Mouse (Mus musculus) intestine, embryonic 16.5 days (tissue): ENCODE measurements at regions not wholly inside any gene's neighbourhood (a gene's known extent, or its start where the extent isn't known, plus 50 kb on each side); places are given as distances from the start of the nearest gene placed in this dataset.
A peak's percentile ranks its signal among the peaks of the same experiment; 100 is the strongest.

Experiments used
- ATAC-seq: fragments of 200-750 bp; cut with Nextera tagmentation; 2 replicates; pipeline ENCODE4 v1.8.0; 2017; ENCODE audit warnings: moderate TSS enrichment, moderate library complexity
- H3K27ac ChIP-seq: fragments of 300-500 bp; sonication (generic); 2 replicates; pipeline ENCODE4 v1.5.1; 2014; ENCODE audit warnings: mild to moderate bottlenecking, low read length
- H3K27me3 ChIP-seq: fragments of 300-500 bp; sonication (generic); replicated peaks from 2 replicates; pipeline ENCODE4 v1.6.1; 2014; ENCODE audit warnings: low read length, control low read depth, mixed read lengths; ENCODE audit not compliant: control insufficient read depth, insufficient read depth
- H3K36me3 ChIP-seq: fragments of 300-500 bp; sonication (generic); 2 replicates; pipeline ENCODE4 v1.6.1; 2014; ENCODE audit warnings: low read length, control low read depth; ENCODE audit not compliant: control insufficient read depth, insufficient read depth
- H3K4me1 ChIP-seq: fragments of 300-500 bp; sonication (generic); 2 replicates; pipeline ENCODE4 v1.6.1; 2014; ENCODE audit warnings: low read length, control low read depth, mixed read lengths; ENCODE audit not compliant: control insufficient read depth, insufficient read depth
- H3K4me2 ChIP-seq: fragments of 300-500 bp; sonication (generic); 2 replicates; pipeline ENCODE4 v1.6.1; 2014; ENCODE audit warnings: low read depth, low read length, control low read depth
- H3K4me3 ChIP-seq: fragments of 300-500 bp; sonication (generic); 2 replicates; pipeline ENCODE4 v1.5.1; 2014; ENCODE audit warnings: mild to moderate bottlenecking, low read length
- H3K9ac ChIP-seq: fragments of 300-500 bp; sonication (generic); 2 replicates; pipeline ENCODE4 v1.6.1; 2014; ENCODE audit warnings: low read depth, low read length
- H3K9me3 ChIP-seq: fragments of 300-500 bp; sonication (generic); 2 replicates; pipeline ENCODE4 v1.6.1; 2016; ENCODE audit warnings: low read length, control low read depth; ENCODE audit not compliant: control insufficient read depth
- WGBS: fragments of 180-500 bp; shearing (Covaris S2); extraction: QIAGEN DNeasy Blood & Tissue Kit; methylation state at CpG from one replicate; pipeline ENCODE4 v1.1.7; 2014; 5-methylcytosine and 5-hydroxymethylcytosine counted together

DNA sequence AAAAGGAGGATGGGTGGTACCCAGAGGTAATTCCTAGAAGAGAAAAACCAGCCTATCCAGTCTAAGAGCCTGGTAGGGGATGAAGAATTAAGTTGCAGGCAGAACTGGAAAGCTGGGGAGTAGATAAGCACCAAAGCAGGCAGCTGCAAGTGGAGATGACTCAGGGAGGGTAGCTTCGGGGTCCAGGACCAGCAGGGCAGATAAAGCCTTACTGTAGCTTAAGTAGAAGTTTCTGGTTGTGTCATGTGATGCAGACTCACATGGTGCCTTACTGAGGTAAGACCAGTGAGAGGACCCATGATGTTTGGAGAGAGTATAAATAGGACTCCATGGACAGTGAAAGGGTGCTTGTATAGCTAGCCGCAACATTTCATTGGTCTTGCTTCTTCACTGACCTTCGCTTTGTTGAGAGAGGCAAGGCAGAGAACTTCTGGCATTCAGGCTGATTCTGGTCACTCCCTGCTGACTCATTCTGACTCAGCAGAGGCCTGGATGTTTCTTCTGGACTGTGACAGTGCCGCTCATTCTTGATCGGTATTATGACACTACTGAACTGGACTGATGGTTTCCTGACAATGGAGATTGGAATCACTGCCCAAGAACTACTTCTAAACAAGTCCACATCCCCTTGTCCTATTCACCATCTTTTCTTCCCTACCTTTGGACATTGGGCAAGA is 315.7 kb upstream of the Acvr2a start:
- Histone ChIP-seq H3K4me1 (no peaks in the 10 kb centered on the region), H3K9ac (no peak overlapping the region), H3K9me3 (no peaks in the 10 kb centered on the region), H3K4me3 (no peak overlapping the region), H3K27ac (no peak overlapping the region), H3K27me3 (no peaks in the 10 kb centered on the region), H3K36me3 (no peaks in the 10 kb centered on the region), H3K4me2 (no peak overlapping the region)
- 91% methylated on average over 5 of the region's 5 CpGs for WGBS
- ATAC-seq, result no peak

DNA sequence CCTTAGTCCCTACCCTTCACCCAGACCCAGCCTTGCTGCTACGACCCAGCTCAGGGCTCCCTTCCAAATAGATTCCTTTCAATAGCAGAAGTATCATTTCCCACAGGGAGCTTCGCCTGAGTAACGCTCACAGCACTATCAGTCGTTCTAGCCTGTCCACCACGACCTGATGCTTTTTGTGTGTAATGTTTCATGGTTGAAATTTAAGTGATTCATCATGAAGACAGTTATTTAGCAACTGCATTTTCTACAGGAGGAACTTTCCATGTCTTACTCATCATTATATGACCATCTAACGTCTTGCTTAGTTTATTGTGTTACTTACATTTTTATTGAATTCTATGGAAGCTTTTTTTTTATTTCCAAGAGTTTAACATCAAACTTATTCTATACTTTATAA is 314.5 kb upstream of the Acvr2a start:
- H3K27me3 ChIP-seq, result no peaks in the 10 kb centered on the region
- H3K9me3 ChIP-seq, result no peaks in the 10 kb centered on the region
- no peaks in the 10 kb centered on the region for H3K4me1 ChIP-seq
- no peak overlapping the region for H3K4me3 ChIP-seq
- no peak overlapping the region for H3K9ac ChIP-seq
- H3K36me3 ChIP-seq, result no peaks in the 10 kb centered on the region
- 77% methylated on average over 6 of the region's 6 CpGs for WGBS
- ATAC-seq, result no peak
- H3K4me2 ChIP-seq, result no peak overlapping the region
- no peak overlapping the region for H3K27ac ChIP-seq

DNA sequence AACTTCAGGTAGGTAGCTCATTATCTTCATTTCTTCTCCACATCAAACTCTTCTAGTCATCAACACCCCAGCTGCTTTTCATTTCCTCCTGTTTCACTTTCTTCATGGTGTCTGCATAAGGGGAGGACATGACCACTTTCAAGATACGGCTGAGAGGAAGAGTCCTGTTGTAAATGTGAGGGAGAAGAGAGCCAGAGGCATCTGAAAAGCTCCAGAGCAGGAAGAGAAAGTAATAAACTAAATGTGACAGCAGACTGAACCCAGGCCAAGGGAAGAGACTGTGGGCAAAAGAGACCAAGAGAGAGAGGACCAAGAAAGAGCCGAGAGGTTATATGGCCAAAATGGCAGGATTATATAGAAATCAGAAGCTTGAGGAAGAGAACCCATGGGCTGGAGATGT is 312.5 kb upstream of the Acvr2a start:
- Histone ChIP-seq H3K9ac (no peak overlapping the region), H3K9me3 (no peaks in the 10 kb centered on the region), H3K4me1 (no peaks in the 10 kb centered on the region), H3K4me3 (no peak overlapping the region), H3K27ac (no peak overlapping the region), H3K36me3 (no peaks in the 10 kb centered on the region), H3K4me2 (no peak overlapping the region), H3K27me3 (no peaks in the 10 kb centered on the region)
- ATAC-seq, result no peak
- 43% methylated on average over 2 of the region's 2 CpGs for WGBS

DNA sequence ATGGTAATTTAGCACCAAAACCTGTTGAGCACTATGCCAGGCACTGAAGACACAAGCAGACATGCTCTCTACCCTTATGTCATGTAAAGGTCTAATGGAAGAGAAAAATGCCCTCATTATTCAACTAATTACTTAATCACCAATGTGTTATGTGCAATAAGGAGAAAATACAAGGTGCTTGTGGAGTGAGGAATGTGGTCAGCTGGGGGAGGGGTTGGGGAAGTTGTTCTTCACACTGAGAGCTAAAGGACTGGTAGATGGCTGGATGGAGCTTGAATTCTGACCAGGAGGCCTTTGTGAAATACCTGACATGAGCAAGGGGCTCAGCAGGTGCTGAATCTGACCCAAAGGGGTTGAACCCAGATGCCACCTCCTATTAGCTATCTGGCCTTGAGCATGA is 300.1 kb upstream of the Acvr2a start:
- no peaks in the 10 kb centered on the region for H3K36me3 ChIP-seq
- ATAC-seq, result no peak

DNA sequence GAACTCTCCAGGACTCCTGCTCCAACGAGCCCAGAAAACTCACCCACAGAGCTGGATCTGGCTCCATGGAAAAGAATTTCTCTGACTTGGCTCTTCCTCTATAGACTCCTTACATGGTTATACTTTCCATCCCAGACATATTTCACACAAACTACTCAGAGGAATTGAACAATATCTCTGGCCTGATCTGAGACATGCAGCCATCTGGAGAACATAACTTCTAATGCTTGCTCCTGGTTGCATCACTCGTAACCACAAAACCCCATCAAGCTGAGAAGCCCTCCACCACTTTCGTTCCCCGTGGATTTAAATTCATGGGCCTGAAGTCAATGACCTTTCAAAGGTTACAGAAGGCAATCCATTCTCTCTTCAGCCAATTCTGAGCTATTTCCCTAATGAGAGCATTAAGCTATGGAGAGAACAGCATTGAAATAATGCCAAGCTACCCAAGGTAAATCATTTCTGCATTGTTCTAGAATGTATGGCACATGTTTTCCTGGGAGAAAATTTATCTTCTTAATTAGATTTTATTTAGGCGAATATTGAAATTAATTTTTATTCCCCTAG is 294.0 kb upstream of the Acvr2a start:
- Histone ChIP-seq H3K4me1 (no peaks in the 10 kb centered on the region), H3K9me3 (no peaks in the 10 kb centered on the region), H3K27ac (no peak overlapping the region), H3K4me3 (no peak overlapping the region), H3K36me3 (no peaks in the 10 kb centered on the region), H3K27me3 (no peaks in the 10 kb centered on the region), H3K4me2 (no peak overlapping the region), H3K9ac (no peak overlapping the region)
- ATAC-seq, result no peak
- WGBS, result 68% methylated on average over 5 of the region's 5 CpGs

More for the DNA sequence above, 300.1 kb upstream of the Acvr2a start:
- no peak overlapping the region for H3K27ac ChIP-seq
- H3K9me3 ChIP-seq, result no peaks in the 10 kb centered on the region
- H3K4me1 ChIP-seq, result no peaks in the 10 kb centered on the region
- H3K4me2 ChIP-seq, result no peak overlapping the region
- H3K4me3 ChIP-seq, result no peak overlapping the region
- H3K27me3 ChIP-seq, result no peaks in the 10 kb centered on the region
- no peak overlapping the region for H3K9ac ChIP-seq

DNA sequence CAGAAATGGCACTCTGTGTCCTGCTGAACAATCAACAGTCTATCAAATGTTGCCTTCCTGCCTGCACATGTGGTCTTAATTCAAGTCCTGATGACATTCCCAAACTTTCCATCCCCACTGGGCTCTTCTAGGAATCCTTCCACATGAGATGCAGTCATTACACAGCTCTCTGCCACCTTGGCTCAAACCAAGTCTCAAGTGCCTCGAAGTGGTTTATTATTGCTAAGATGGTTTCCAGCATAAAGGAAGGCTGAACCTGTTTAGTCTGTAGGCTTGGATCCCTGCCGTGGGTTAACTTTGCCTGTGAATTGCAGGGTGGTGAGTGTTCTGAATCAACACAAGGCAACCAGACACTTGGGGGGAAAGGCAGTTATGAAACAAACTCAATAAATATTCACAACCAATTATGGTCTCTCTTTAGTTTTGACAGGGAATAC is 293.4 kb upstream of the Acvr2a start:
- no peak overlapping the region for H3K4me2 ChIP-seq
- no peaks in the 10 kb centered on the region for H3K36me3 ChIP-seq
- H3K27me3 ChIP-seq, result no peaks in the 10 kb centered on the region
- H3K4me1 ChIP-seq, result no peaks in the 10 kb centered on the region
- WGBS, result 64% methylated on average over 2 of the region's 2 CpGs
- no peak for ATAC-seq
- no peak overlapping the region for H3K4me3 ChIP-seq
- no peaks in the 10 kb centered on the region for H3K9me3 ChIP-seq
- no peak overlapping the region for H3K27ac ChIP-seq
- H3K9ac ChIP-seq, result no peak overlapping the region

DNA sequence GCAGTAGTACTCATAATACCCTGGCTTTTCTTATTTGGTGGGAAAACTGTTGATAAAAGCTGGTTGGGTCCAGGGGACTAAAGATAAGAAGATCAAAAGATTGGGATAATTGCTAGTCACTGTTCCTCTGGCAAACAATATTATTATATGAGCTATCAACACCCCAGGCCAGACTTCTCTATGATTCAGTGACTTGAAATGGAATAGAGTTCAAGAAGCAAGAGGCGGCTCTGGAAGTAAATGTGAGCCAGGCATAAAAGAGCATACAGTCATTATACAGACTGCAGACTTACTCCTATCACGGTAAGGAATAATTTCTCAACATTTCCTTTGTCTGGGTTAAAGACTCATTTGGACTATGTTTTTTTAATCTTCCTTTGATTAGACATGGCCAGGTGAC is 278.5 kb upstream of the Acvr2a start:
- H3K4me3 ChIP-seq, result no peak overlapping the region
- WGBS, result 74% methylated on average over 2 of the region's 2 CpGs
- H3K4me2 ChIP-seq, result no peak overlapping the region
- H3K9ac ChIP-seq, result no peak overlapping the region
- H3K27ac ChIP-seq, result no peak overlapping the region
- H3K27me3 ChIP-seq, result no peaks in the 10 kb centered on the region
- no peaks in the 10 kb centered on the region for H3K36me3 ChIP-seq
- peak; percentile 83 for ATAC-seq
- H3K9me3 ChIP-seq, result no peaks in the 10 kb centered on the region
- H3K4me1 ChIP-seq, result no peaks in the 10 kb centered on the region

DNA sequence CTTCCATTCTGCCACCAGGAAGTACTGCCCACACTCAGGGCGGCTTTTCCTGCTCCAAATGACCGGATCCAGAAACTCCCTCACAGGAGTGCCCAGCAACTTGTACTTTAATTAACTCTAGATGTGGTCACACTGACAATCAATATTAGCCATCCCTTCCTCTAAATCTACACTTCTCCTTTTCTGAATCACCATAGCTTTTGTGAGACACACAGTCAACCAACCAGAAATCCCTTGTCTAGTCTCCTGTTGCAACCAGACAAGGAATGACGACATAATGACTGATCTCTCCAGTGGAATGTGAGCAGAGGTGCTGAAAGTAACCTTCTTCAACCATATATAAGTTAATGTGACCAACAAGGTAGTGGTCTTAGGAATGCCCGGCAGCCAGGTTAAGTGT is 277.0 kb upstream of the Acvr2a start:
- Histone ChIP-seq H3K27ac (no peak overlapping the region), H3K4me3 (no peak overlapping the region), H3K4me1 (no peaks in the 10 kb centered on the region), H3K4me2 (no peak overlapping the region), H3K9ac (no peak overlapping the region), H3K27me3 (no peaks in the 10 kb centered on the region), H3K9me3 (no peaks in the 10 kb centered on the region), H3K36me3 (no peaks in the 10 kb centered on the region)
- ATAC-seq, result no peak
- WGBS, result 84% methylated on average over 4 of the region's 4 CpGs

DNA sequence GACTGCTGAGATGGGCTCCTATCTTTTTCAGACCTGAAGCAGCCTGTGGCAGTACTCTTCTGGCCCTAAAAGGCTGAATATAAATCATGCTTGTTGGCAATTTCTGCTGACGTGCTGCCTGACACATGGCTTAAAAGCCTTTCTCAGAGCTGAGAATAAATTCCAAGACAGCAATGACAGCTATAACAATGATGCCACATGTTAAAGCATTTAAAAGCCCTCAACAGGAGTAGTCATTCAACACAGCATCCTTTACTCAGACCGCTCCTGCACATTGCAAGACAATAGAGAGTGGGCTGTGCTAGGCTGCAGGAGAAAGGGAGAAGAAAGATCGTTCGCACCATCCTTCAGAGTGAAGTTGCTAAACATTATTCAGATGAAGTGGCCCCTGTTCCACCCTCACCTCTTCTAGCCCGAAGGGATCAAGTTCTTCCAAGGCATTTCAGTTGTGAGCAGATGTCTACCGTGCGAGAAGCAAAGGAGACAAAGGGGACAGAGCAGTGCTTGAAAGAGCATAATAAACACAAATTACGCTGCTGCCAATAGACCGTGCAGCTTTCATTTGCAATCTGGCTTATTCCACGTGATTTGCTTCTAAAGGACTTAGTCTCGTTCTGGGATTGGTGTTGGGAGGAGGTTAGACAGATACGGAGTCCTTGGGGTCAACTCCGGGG is 275.1 kb upstream of the Acvr2a start:
- Histone ChIP-seq H3K27me3 (no peaks in the 10 kb centered on the region), H3K4me1 (no peaks in the 10 kb centered on the region), H3K9me3 (no peaks in the 10 kb centered on the region), H3K9ac (no peak overlapping the region), H3K4me2 (no peak overlapping the region), H3K27ac (no peak overlapping the region), H3K4me3 (no peak overlapping the region), H3K36me3 (no peaks in the 10 kb centered on the region)
- ATAC-seq, result no peak
- 60% methylated on average over 13 of the region's 13 CpGs for WGBS
